8 mouse cellular contexts compared by ENCODE assay signal in the genomic region with DNA sequence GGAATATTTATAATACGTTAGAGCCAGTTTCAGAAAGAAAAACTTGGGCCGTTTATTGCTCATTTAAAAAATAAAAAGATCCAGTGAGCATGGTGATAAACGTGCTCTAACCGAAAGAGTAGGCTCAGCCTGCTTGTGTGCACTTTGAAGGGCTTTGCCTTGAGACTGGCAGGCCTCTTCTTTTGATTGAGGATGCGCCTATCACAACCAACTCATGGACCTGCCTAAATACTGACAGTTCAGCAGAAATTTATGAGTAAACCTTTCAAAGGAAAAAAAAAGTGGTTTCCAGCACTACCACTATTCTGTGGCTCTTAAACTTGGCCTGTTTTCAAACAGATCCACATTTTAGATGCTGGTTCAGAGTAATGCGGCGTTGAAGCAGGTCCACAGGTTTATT. TPM values are rescaled to one million over a fixed set of nuclear protein-coding genes. Genes with fewer than 3 reads are reported as not detected.
DNase-seq lines count a peak whose midpoint lies in the region; ATAC-seq lines count a peak whose summit lies in the region.

No protein-coding gene starts in this region.

- H3K27me3 ChIP-seq in forebrain, embryonic 13.5 days, result 0 out of 2 replicates have a peak, but pooled peaks cover 3% of the 10 kb centered on the region
- H3K27me3 ChIP-seq in limb, embryonic 10.5 days (ENCODE audit: low read depth, poor library complexity, severe bottlenecking), result peaks cover 75% of the 10 kb centered on the region

- H3K36me3 ChIP-seq in forebrain, embryonic 13.5 days (ENCODE audit: poor library complexity, severe bottlenecking), result peaks cover 22% of the 10 kb centered on the region
- H3K36me3 ChIP-seq in limb, embryonic 10.5 days, result peaks cover 22% of the 10 kb centered on the region

- H3K4me1 ChIP-seq in forebrain, embryonic 13.5 days, result peaks cover 48% of the 10 kb centered on the region
- H3K4me1 ChIP-seq in limb, embryonic 10.5 days, result peaks cover 46% of the 10 kb centered on the region

- 16% methylated on average over 7 of the region's 7 CpGs for WGBS in forebrain, embryonic 13.5 days
- 37% methylated on average over 7 of the region's 7 CpGs for WGBS in limb, embryonic 10.5 days

- peak overlapping the region; percentile 96 for H3K4me3 ChIP-seq in forebrain, embryonic 13.5 days
- peak overlapping the region; percentile 80; the same call in 1 of the 2 replicates for H3K4me3 ChIP-seq in limb, embryonic 10.5 days

- DNase-seq in embryo, embryonic 11 days, result peak; percentile 34
- no peak for DNase-seq in embryo, embryonic 10 days (ENCODE audit: low spot score)
- peak; percentile 51 for DNase-seq in Muller cell, postnatal 12 days (ENCODE audit: inconsistent ontology term)
- DNase-seq in limb, embryonic 10.5 days (ENCODE audit: low spot score), result no peak
- no peak for DNase-seq in urinary bladder, adult 2 months (ENCODE audit: low spot score)
- DNase-seq in right cerebral cortex, postnatal 14 days, result no peak

- H3K9me3 ChIP-seq in forebrain, embryonic 13.5 days (replicated peaks), result no peaks in the 10 kb centered on the region
- H3K9me3 ChIP-seq in limb, embryonic 10.5 days (replicated peaks), result no peaks in the 10 kb centered on the region

- peak overlapping the region; percentile 98 for H3K27ac ChIP-seq in forebrain, embryonic 13.5 days
- H3K27ac ChIP-seq in limb, embryonic 10.5 days, result no peak overlapping the region

- peak overlapping the region; percentile 82 for H3K4me2 ChIP-seq in forebrain, embryonic 13.5 days

- no peak for ATAC-seq in forebrain, embryonic 13.5 days
- ATAC-seq in megakaryocyte-erythroid progenitor cell, adult 5-6 weeks (replicated peaks; ENCODE audit: low FRiP score, low TSS enrichment, poor library complexity, severe bottlenecking), result no peak

- peak overlapping the region; percentile 100 for H3K9ac ChIP-seq in forebrain, embryonic 13.5 days

RNA-seq across cellular contexts. Expression of a gene that starts 2.1 kb away (rescaled TPM):
- polyA plus RNA-seq in forebrain, embryonic 13.5 days (2015; fragmentation: Nextera tagmentation; extraction: Ambion mirVana), result 64.7 and 71.1 TPM in 2 replicates
- polyA plus RNA-seq in limb, embryonic 10.5 days (2016; fragmentation: Nextera tagmentation; extraction: Ambion mirVana), result 2.8 and 11.0 TPM in 2 replicates
- polyA plus RNA-seq in urinary bladder, adult 2 months (2012; rRNA removed), result 0.22 and 0.72 TPM in 2 replicates
- total RNA-seq in megakaryocyte-erythroid progenitor cell, adult 5-6 weeks (2014; fragmentation: Nextera tagmentation), result not detected in 2 replicates
- not detected in 2 replicates for total RNA-seq in megakaryocyte-erythroid progenitor cell, adult 5-6 weeks (2017)

RNA-seq across cellular contexts. Expression of a gene that starts 7.5 kb away (rescaled TPM):
- 93.7 and 121 TPM in 2 replicates for polyA plus RNA-seq in forebrain, embryonic 13.5 days (2015; fragmentation: Nextera tagmentation; extraction: Ambion mirVana)
- 6.7 and 21.3 TPM in 2 replicates for polyA plus RNA-seq in limb, embryonic 10.5 days (2016; fragmentation: Nextera tagmentation; extraction: Ambion mirVana)
- 19.6 and 36.7 TPM in 2 replicates for polyA plus RNA-seq in urinary bladder, adult 2 months (2012; rRNA removed)
- total RNA-seq in megakaryocyte-erythroid progenitor cell, adult 5-6 weeks (2014; fragmentation: Nextera tagmentation), result 136 and 212 TPM in 2 replicates
- 16.7 and 33.0 TPM in 2 replicates for total RNA-seq in megakaryocyte-erythroid progenitor cell, adult 5-6 weeks (2017)

Comparison
In these comparisons a context has a peak if more than half of its experiments do, and no peak if none do; other contexts are left out.
1. DNase-seq: peak in embryo, embryonic 11 days (single experiment) and Muller cell, postnatal 12 days (single experiment); none in embryo, embryonic 10 days (single experiment), limb, embryonic 10.5 days (single experiment), urinary bladder, adult 2 months (single experiment) and right cerebral cortex, postnatal 14 days (single experiment).